Mouse (Mus musculus) midbrain, embryonic 12.5 days (tissue): Measurements from ENCODE around the gene Qtrt1. TPM values are rescaled to one million over a fixed set of nuclear protein-coding genes. Genes with fewer than 3 reads are reported as not detected.

Source experiments
- ATAC-seq: fragments of 200-750 bp; cut with Nextera tagmentation; 2 replicates; pipeline ENCODE4 v1.8.0; 2017; ENCODE audit warnings: low read depth, moderate TSS enrichment, moderate library complexity; ENCODE audit not compliant: low FRiP score
- H3K27ac ChIP-seq: fragments of 300-500 bp; sonication (generic); replicated peaks from 2 replicates; pipeline ENCODE4 v1.5.1; 2016; ENCODE audit warnings: mild to moderate bottlenecking
- H3K27me3 ChIP-seq: fragments of 300-500 bp; sonication (generic); 2 replicates; pipeline ENCODE4 v1.6.1; 2016; ENCODE audit warnings: mild to moderate bottlenecking
- H3K36me3 ChIP-seq: fragments of 300-500 bp; sonication (generic); 2 replicates; pipeline ENCODE4 v1.6.1; 2016
- H3K4me1 ChIP-seq: fragments of 300-500 bp; sonication (generic); 2 replicates; pipeline ENCODE4 v1.6.1; 2016
- H3K4me2 ChIP-seq: fragments of 300-500 bp; sonication (generic); replicated peaks from 2 replicates; pipeline ENCODE4 v1.6.1; 2016; ENCODE audit warnings: mild to moderate bottlenecking, moderate library complexity
- H3K4me3 ChIP-seq: fragments of 300-500 bp; sonication (generic); 2 replicates; pipeline ENCODE4 v1.5.1; 2016; ENCODE audit warnings: mild to moderate bottlenecking
- H3K9ac ChIP-seq: fragments of 300-500 bp; sonication (generic); replicated peaks from 2 replicates; pipeline ENCODE4 v1.6.1; 2016; ENCODE audit warnings: mild to moderate bottlenecking, moderate library complexity
- H3K9me3 ChIP-seq: fragments of 300-500 bp; sonication (generic); 2 replicates; pipeline ENCODE4 v1.6.1; 2016; ENCODE audit warnings: mild to moderate bottlenecking
- whole genome bisulfite sequencing: fragments of 180-500 bp; shearing (Covaris S2); methylation state at CpG from one replicate; pipeline ENCODE4 v1.1.7; 2016; 5-methylcytosine and 5-hydroxymethylcytosine counted together
- polyA plus RNA-seq: library from polyadenylated mRNA; unstranded; fragments of >200 nt; fragmentation: Nextera tagmentation; extraction: Ambion mirVana; gene quantifications from 2 replicates; pipeline ENCODE4 v1.2.1, GENCODE M21; 2016

The Qtrt1 gene
- polyA plus RNA-seq, 1 experiment from 2014 or later = 50.7 TPM

DNA sequence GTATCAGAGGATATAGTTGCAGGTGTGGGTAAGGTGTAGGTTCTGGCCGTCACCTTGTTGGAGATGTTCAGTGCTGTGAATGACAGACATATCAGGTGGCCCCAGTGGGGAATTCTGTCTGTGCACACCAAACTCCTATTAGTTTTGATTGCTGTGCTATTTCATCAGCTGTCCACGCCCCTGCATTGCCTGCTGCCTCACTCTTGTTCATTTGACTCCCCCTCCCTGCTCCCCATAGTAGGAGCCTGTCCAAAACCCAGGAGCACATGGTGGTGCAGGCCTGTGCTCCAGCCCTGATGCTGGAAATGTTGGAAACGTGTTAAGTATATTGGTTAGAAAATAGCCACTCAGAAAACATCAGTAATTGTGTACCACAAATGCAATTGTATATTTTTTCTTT is 27.8 kb downstream of the Qtrt1 start:
- ATAC-seq = no peak
- Histone ChIP-seq H3K27me3 (no peaks in the 10 kb centered on the region), H3K4me1 (peaks cover 4% of the 10 kb centered on the region; the same call in 1 of the 2 replicates), H3K27ac (no peak overlapping the region), H3K4me2 (no peak overlapping the region), H3K36me3 (no peaks in the 10 kb centered on the region), H3K9me3 (no peaks in the 10 kb centered on the region), H3K9ac (no peak overlapping the region), H3K4me3 (no peak overlapping the region)
- 91% methylated on average over 3 of the region's 3 CpGs for WGBS

DNA sequence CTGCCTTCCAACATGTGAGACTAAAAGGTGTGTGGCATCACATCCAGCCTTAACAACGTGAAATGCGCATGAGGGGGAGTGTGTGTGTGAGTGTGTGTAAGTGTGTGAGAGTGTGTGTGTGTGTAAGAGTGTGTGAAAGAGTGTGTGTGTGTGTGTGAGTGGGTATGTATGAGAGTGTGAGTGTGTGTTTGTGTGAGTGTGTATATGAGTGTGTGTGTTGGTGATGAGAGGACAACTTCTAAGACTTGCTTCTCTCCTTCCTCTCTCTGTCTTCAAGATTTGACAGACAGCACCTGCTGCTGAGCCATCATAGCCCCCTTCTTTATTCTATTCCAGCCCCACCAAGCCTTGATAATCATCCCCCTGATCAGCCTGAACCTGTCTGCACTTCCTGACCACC is 28.3 kb downstream of the Qtrt1 start:
- H3K4me1 ChIP-seq = peaks cover 4% of the 10 kb centered on the region; the same call in 1 of the 2 replicates
- H3K4me2 ChIP-seq = no peak overlapping the region
- H3K4me3 ChIP-seq = no peak overlapping the region
- H3K27ac ChIP-seq = no peak overlapping the region
- H3K9me3 ChIP-seq = no peaks in the 10 kb centered on the region
- WGBS = 94% methylated on average over 2 of the region's 2 CpGs
- no peak for ATAC-seq
- H3K9ac ChIP-seq = no peak overlapping the region
- no peaks in the 10 kb centered on the region for H3K36me3 ChIP-seq
- H3K27me3 ChIP-seq = no peaks in the 10 kb centered on the region

DNA sequence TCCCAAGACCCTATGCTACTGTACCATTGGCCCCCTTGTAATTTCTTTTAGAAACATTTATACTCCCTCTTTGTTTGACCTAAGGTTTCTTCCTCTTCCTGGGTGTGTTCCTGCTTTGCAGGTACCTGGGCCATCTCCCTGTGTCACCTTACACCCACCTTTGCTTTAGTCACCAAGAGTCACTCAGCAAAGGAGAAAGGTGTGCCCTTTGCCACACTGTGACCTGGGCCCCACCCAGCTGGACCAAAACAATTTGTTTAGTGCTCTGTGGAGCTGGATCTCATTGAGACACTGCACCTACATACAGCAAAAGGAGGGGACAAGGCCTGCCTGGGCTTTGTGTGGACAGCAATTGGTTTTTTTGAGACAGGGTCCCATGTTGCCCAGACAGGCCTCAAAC is 28.8 kb downstream of the Qtrt1 start:
- peaks cover 4% of the 10 kb centered on the region; the same call in 1 of the 2 replicates for H3K4me1 ChIP-seq
- no peak overlapping the region for H3K9ac ChIP-seq
- H3K4me3 ChIP-seq = no peak overlapping the region
- H3K9me3 ChIP-seq = no peaks in the 10 kb centered on the region
- no peak overlapping the region for H3K4me2 ChIP-seq
- ATAC-seq = no peak
- H3K36me3 ChIP-seq = no peaks in the 10 kb centered on the region
- no peaks in the 10 kb centered on the region for H3K27me3 ChIP-seq
- no peak overlapping the region for H3K27ac ChIP-seq

DNA sequence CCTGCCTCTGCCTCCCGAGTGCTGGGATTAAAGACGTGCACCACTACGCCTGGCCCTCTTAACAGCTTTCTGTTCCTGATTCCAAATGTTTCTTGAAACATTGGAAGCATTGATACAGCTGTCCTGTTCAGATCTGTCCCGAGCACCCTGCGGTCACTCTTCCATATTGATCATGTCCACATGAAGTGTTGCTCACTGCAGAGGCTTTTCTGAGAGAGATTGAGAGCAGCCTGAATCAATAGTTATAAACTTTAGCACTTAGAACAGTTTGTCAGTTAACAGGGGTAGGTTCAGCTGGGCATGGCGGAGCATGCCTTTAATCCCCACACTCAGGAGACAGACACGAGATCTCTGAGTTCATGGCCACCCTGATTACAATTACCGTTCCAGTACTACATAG is 32.2 kb downstream of the Qtrt1 start:
- no peak overlapping the region for H3K27ac ChIP-seq
- H3K4me1 ChIP-seq = no peaks in the 10 kb centered on the region
- no peak for ATAC-seq
- no peaks in the 10 kb centered on the region for H3K9me3 ChIP-seq
- no peak overlapping the region for H3K4me3 ChIP-seq
- no peak overlapping the region for H3K4me2 ChIP-seq
- no peaks in the 10 kb centered on the region for H3K27me3 ChIP-seq
- 96% methylated on average over 8 of the region's 8 CpGs for WGBS
- no peak overlapping the region for H3K9ac ChIP-seq
- no peaks in the 10 kb centered on the region for H3K36me3 ChIP-seq

DNA sequence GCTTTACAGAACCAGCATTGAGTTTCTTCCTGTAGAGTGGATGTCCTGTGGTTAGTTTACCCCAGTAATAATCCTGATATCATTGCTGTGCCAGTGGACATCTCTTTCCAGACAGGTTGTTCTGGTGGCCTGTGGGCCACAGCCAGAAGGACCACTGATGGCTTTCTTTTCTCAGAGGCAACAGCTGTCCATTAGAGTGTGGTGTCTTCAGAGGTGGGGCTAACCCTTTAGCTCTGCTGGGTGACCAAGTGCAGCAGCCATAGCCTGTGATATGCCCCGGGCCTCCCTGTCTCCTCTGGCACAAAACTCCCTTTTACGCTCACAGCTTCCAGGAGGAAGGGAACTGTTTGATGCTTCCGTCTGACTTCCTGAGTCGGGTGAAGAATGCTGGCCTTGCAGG is 32.9 kb downstream of the Qtrt1 start:
- no peak for ATAC-seq
- H3K36me3 ChIP-seq = 0 out of 2 replicates have a peak, but pooled peaks cover under 1% of the 10 kb centered on the region
- H3K9me3 ChIP-seq = no peaks in the 10 kb centered on the region
- H3K4me2 ChIP-seq = no peak overlapping the region
- no peaks in the 10 kb centered on the region for H3K4me1 ChIP-seq
- no peak overlapping the region for H3K27ac ChIP-seq
- H3K4me3 ChIP-seq = no peak overlapping the region
- no peaks in the 10 kb centered on the region for H3K27me3 ChIP-seq
- WGBS = 89% methylated on average over 4 of the region's 4 CpGs
- H3K9ac ChIP-seq = no peak overlapping the region

DNA sequence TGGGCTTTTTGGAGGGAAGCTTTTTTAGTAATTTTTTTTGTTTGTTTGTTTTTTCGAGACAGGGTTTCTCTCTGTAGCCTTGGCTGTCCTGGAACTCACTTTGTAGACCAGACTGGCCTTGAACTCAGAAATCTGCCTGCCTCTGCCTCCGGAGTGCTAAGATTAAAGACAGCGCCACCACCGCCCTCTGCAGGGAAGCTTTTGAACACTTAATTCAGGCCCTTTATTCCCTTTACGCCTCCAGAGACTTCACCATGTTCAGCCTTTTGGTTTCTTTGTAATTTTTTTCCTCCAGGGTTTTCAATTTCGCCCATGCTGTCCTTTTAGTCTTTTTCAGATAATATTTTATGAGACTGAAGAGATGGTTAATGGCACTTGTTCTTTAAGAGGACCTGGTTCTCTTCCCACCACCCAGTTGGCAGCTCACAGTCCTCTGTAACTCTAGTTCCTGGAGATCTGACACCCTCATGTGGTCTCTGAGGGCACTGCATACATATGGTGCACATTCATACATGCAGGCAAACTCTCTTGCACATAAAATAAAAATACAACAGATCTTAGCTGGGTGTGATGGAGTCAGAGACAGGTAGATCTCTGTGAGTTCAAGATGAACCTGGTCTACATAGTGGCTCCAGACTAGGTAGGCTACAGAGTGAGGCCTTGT is 33.6 kb downstream of the Qtrt1 start:
- H3K36me3 ChIP-seq = 0 out of 2 replicates have a peak, but pooled peaks cover 6% of the 10 kb centered on the region
- no peak overlapping the region for H3K9ac ChIP-seq
- WGBS = 96% methylated on average over 6 of the region's 6 CpGs
- no peaks in the 10 kb centered on the region for H3K9me3 ChIP-seq
- no peaks in the 10 kb centered on the region for H3K4me1 ChIP-seq
- no peak overlapping the region for H3K4me3 ChIP-seq
- ATAC-seq = no peak
- no peak overlapping the region for H3K4me2 ChIP-seq
- H3K27ac ChIP-seq = no peak overlapping the region
- H3K27me3 ChIP-seq = no peaks in the 10 kb centered on the region

DNA sequence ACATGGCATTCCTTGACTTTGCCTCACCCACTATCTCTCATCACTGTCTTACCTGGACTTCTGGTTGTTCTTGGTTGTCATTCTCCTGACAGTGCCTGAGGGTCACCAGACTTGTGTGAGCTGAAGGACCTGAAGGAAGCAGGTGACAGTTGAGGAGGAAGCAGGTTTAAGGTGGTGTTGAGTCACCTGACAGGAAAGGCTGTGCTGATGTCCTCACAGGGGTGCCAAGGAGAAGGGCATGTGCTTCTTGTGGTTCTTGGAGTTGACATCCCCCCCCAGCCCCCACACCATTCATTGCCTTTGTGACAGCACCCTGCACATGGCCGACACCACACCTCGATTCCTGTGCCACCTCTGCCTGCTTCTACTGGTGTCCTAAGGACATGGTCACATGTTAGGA is 36.1 kb downstream of the Qtrt1 start:
- 97% methylated on average over 2 of the region's 2 CpGs for WGBS
- H3K36me3 ChIP-seq = 0 out of 2 replicates have a peak, but pooled peaks cover 6% of the 10 kb centered on the region
- H3K4me2 ChIP-seq = no peak overlapping the region
- no peaks in the 10 kb centered on the region for H3K4me1 ChIP-seq
- H3K27ac ChIP-seq = no peak overlapping the region
- no peaks in the 10 kb centered on the region for H3K9me3 ChIP-seq
- no peak for ATAC-seq
- H3K27me3 ChIP-seq = no peaks in the 10 kb centered on the region
- H3K4me3 ChIP-seq = no peak overlapping the region
- H3K9ac ChIP-seq = no peak overlapping the region

DNA sequence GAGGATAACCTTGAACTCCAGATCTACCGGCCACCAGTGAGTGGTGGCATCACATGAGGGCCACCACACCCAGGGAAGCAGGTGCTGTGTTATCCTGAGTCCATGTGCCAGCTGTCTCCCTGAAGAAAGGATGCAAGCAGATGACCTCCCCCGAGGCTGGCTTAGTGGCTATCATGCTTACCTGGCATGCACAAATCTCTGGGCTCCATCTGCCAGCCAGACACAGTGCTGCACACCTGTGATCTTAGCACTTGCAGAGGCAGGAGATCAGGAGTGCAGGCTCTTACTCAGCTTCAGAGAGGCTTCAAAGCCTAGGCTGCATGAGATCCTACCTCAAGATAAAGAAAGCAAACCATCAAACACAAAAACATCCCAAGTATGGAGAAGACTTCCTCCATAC is 38.1 kb downstream of the Qtrt1 start:
- H3K36me3 ChIP-seq = 0 out of 2 replicates have a peak, but pooled peaks cover 6% of the 10 kb centered on the region
- H3K4me2 ChIP-seq = no peak overlapping the region
- H3K27me3 ChIP-seq = no peaks in the 10 kb centered on the region
- no peak for ATAC-seq
- no peak overlapping the region for H3K9ac ChIP-seq
- no peak overlapping the region for H3K4me3 ChIP-seq
- H3K9me3 ChIP-seq = no peaks in the 10 kb centered on the region
- no peak overlapping the region for H3K27ac ChIP-seq
- no peaks in the 10 kb centered on the region for H3K4me1 ChIP-seq
- 91% methylated on average over 2 of the region's 2 CpGs for WGBS

DNA sequence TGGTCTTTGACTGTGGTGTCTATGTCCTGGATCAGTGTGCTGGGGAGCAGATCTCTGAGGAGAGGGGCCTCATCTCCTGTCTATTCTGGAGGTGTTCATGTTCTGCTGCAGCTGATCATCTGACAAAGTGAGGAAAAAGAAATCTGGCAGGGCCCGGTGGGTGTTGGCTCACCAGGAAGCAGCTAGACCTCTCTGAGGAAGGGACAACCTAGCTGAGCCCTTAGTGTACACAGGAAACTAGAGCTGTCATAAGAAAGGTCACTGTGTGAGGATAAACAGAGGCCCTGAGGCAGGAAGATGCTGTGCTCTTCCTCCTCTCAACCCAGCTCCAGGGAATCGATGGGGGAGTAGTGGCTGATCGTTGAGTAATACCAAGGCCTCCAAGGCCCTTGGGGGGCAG is 38.6 kb downstream of the Qtrt1 start:
- Histone ChIP-seq H3K27me3 (no peaks in the 10 kb centered on the region), H3K4me2 (no peak overlapping the region), H3K27ac (no peak overlapping the region), H3K4me3 (no peak overlapping the region), H3K4me1 (no peaks in the 10 kb centered on the region), H3K9ac (no peak overlapping the region), H3K9me3 (no peaks in the 10 kb centered on the region), H3K36me3 (0 out of 2 replicates have a peak, but pooled peaks cover 6% of the 10 kb centered on the region)
- WGBS = 86% methylated on average over 3 of the region's 3 CpGs
- no peak for ATAC-seq

DNA sequence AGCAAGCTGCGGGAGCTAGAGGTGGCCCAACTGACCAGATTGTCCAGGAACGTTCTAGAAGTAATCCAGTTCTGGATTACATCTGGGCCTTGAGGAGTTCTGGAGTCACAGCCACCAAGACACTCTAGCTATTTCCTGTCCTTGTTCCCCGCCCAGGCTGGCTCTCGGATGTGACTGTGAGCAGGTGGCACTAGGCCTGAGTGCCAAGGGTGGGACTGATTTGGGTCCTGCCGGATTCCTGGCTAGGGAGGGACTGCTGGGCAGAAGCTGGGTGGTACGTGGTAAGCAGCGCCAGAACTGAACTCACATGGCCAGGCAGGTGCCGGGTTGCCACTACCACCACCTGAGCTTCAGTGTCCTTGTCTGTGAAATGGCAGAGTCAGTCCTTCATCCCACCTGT is 39.8 kb downstream of the Qtrt1 start:
- H3K9me3 ChIP-seq = no peaks in the 10 kb centered on the region

DNA sequence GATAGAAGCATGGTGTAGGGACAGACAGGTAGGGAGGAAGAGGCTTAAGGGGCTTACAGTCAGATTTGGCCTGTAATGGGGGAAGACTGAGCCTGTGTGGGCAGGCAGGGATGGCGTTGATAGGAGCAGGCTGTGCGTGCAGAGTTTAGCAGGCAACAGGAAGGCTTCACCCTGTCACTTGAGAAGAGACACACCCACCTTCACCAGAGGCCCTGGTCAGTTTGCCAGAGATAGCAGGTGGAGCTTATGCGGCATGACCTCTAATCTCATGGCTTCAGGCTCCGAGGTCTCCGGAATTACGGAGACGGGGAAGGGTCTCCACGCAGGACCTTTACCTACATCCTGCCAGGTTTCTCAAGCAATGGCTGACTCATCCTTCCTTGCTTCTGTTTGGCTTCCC is 40.2 kb downstream of the Qtrt1 start:
- no peak overlapping the region for H3K4me2 ChIP-seq
- 0 out of 2 replicates have a peak, but pooled peaks cover 6% of the 10 kb centered on the region for H3K36me3 ChIP-seq
- ATAC-seq = no peak
- H3K4me3 ChIP-seq = no peak overlapping the region
- no peak overlapping the region for H3K27ac ChIP-seq
- H3K9ac ChIP-seq = no peak overlapping the region
- WGBS = 86% methylated on average over 8 of the region's 8 CpGs
- H3K9me3 ChIP-seq = no peaks in the 10 kb centered on the region
- H3K27me3 ChIP-seq = no peaks in the 10 kb centered on the region
- no peaks in the 10 kb centered on the region for H3K4me1 ChIP-seq

More for the DNA sequence above, 39.8 kb downstream of the Qtrt1 start:
- Histone ChIP-seq H3K27ac (no peak overlapping the region), H3K4me2 (no peak overlapping the region), H3K4me1 (no peaks in the 10 kb centered on the region), H3K36me3 (0 out of 2 replicates have a peak, but pooled peaks cover 6% of the 10 kb centered on the region), H3K4me3 (no peak overlapping the region), H3K9ac (no peak overlapping the region), H3K27me3 (no peaks in the 10 kb centered on the region)
- 92% methylated on average over 8 of the region's 8 CpGs for WGBS
- ATAC-seq = no peak

DNA sequence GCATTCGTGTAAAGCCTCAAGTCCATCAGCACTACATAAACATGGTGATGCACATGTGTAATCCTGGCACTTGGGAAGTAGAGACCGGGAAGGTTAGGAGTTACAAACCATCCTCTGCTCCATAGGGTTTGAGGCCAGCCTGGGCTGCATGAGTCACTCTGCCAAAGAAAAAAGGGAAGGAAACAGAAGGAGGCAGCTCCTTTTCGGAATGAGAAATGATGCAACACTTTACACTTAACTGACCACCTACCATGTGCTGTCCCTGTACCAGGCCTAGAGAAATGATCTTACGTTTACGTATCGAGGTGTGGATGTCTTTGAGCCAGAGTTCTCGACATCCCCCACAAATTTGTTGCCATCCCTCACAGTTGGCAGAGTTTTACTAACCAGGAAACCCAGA is 41.4 kb downstream of the Qtrt1 start:
- Histone ChIP-seq H3K27ac (no peak overlapping the region), H3K4me2 (no peak overlapping the region), H3K4me1 (no peaks in the 10 kb centered on the region), H3K36me3 (0 out of 2 replicates have a peak, but pooled peaks cover 9% of the 10 kb centered on the region), H3K9ac (no peak overlapping the region), H3K9me3 (no peaks in the 10 kb centered on the region), H3K27me3 (no peaks in the 10 kb centered on the region), H3K4me3 (no peak overlapping the region)
- WGBS = 90% methylated on average over 7 of the region's 7 CpGs
- ATAC-seq = no peak

DNA sequence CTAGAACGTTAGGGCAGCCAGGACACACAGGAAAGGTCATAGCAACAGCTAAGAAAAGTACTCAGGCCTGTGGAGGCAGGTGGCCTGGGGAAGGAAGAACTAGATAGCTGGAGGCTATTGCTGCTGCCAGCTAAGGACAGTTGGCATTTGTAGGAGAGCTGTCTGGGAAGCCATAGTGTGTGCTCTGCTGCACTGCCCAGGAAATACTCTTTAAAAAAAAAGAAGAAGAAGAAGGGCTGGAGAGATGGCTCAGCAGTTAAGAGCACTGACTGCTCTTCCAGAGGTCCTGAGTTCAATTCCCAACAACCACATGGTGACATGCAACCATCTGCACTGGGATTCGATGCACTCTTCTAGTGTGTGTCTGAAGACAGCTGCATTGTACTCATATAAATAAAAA is 41.8 kb downstream of the Qtrt1 start:
- no peak for ATAC-seq
- Histone ChIP-seq H3K4me1 (no peaks in the 10 kb centered on the region), H3K27ac (no peak overlapping the region), H3K9ac (no peak overlapping the region), H3K27me3 (no peaks in the 10 kb centered on the region), H3K4me3 (no peak overlapping the region), H3K36me3 (0 out of 2 replicates have a peak, but pooled peaks cover 9% of the 10 kb centered on the region), H3K9me3 (no peaks in the 10 kb centered on the region), H3K4me2 (no peak overlapping the region)
- 91% methylated on average over 2 of the region's 2 CpGs for WGBS
